Comparison of ENCODE assay signal across 9 mouse cellular contexts in the genomic region with DNA sequence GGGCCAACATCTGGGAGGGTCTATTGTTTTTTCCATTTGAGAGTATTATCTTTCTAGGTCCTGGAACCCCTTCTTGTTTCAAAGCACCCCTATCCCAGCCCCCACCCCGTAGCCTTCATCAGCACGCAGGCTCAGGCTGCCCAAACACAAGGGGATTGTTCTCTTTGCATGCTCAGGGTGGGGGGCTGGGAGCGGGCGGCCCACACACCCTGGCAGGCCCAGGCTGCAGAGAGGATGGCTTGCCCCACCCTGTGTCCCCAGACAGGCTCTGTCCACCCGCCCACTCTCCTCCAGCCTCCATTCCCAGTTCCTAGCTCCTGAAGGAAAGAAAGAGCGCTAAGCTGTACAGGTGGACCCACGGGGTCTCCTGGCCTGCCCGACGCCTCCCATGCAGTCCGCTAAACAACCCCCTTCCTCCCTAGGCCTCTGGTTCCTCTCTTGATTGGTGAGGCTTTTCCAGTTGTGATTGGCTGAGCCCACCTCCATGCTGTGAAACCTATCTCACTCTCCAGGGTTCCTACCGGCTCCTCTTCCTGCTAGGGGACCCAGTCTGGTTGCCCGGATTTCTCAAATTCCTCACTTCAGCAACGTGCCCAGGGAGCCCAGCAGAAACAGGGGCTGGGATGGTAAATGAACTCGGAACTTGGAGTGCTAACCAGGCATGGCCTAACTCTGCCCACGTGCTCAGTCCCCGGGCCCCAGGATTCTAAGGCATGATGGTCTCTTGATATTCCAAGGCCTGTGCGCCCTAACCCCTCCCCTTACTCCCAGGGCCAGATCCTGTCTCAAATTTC. TPM values are rescaled to one million over a fixed set of nuclear protein-coding genes. Genes with fewer than 3 reads are reported as not detected.
DNase-seq lines count a peak whose midpoint lies in the region; ATAC-seq and TF ChIP-seq lines count a peak whose summit lies in the region.
"Had no signal": no experiment of that assay in that cellular context is flagged by ENCODE, and none has a peak within 500 bp of the region (broad histone marks: within the 10 kb centered on the region; RNA-seq: fewer than 3 reads in every experiment).

No protein-coding gene starts in this region.

- H3K79me2 ChIP-seq in C2C12 (ENCODE audit: control insufficient read depth, insufficient read depth) = peaks cover 63% of the 10 kb centered on the region

- peak overlapping the region; percentile 63 for H3K4me3 ChIP-seq in C2C12 (ENCODE audit: insufficient read depth, poor library complexity, severe bottlenecking)
- H3K4me3 ChIP-seq in embryonic facial prominence, embryonic 13.5 days = peak overlapping the region; percentile 69
- H3K4me3 ChIP-seq in limb, embryonic 10.5 days = peak overlapping the region; percentile 90
- H3K4me3 ChIP-seq in olfactory bulb, adult 2 months (ENCODE audit: insufficient read depth, low read depth, low read length) = peak overlapping the region; percentile 57

- H3K9ac ChIP-seq in embryonic facial prominence, embryonic 13.5 days = peak overlapping the region; percentile 85

- ATAC-seq in embryonic facial prominence, embryonic 13.5 days (ENCODE audit: insufficient number of reproducible peaks, insufficient read depth, low FRiP score, low TSS enrichment, low read depth) = 0 out of 2 replicates have a peak, but pooled peaks have one; percentile 38

- peak; percentile 95 for DNase-seq in heart, adult 11 months
- no peak for DNase-seq in heart, adult 9 months (ENCODE audit: low spot score in 2 of 2)
- peak; percentile 72 for DNase-seq in limb, embryonic 10.5 days (ENCODE audit: low spot score)
- no peak for DNase-seq in urinary bladder, postnatal 10 days (ENCODE audit: low spot score)
- no peak for DNase-seq in B cell, adult 2 months

- H3ac ChIP-seq in C2C12 (ENCODE audit: control insufficient read depth, insufficient read length, low read depth) = peak overlapping the region; percentile 85

- peak overlapping the region; percentile 97 for H3K4me2 ChIP-seq in embryonic facial prominence, embryonic 13.5 days

- no peaks in the 10 kb centered on the region for H3K27me3 ChIP-seq in C2C12 (ENCODE audit: control insufficient read depth, insufficient read depth, insufficient read length)
- H3K27me3 ChIP-seq in embryonic facial prominence, embryonic 13.5 days = no peaks in the 10 kb centered on the region
- no peaks in the 10 kb centered on the region for H3K27me3 ChIP-seq in limb, embryonic 10.5 days (ENCODE audit: low read depth, poor library complexity, severe bottlenecking)

- H3K27ac ChIP-seq in embryonic facial prominence, embryonic 13.5 days = peak overlapping the region; percentile 92
- H3K27ac ChIP-seq in limb, embryonic 10.5 days = peak overlapping the region; percentile 94
- H3K27ac ChIP-seq in olfactory bulb, adult 2 months (ENCODE audit: insufficient read depth, low read depth, low read length) = no peak overlapping the region; the same call in 1 of the 2 replicates

- H3K36me3 ChIP-seq in C2C12 (ENCODE audit: control insufficient read depth, insufficient read depth) = peaks cover 20% of the 10 kb centered on the region
- H3K36me3 ChIP-seq in embryonic facial prominence, embryonic 13.5 days = peaks cover 20% of the 10 kb centered on the region
- H3K36me3 ChIP-seq in limb, embryonic 10.5 days = peaks cover 43% of the 10 kb centered on the region
- H3K36me3 ChIP-seq: G1E had no signal

- no peak for TF ChIP-seq POLR2A in olfactory bulb, adult 2 months (IDR thresholded peaks at IDR 0.05; ENCODE audit: insufficient read depth, low read depth, low read length)

- peaks cover 88% of the 10 kb centered on the region for H3K4me1 ChIP-seq in embryonic facial prominence, embryonic 13.5 days
- peaks cover 93% of the 10 kb centered on the region for H3K4me1 ChIP-seq in limb, embryonic 10.5 days
- peaks cover 40% of the 10 kb centered on the region for H3K4me1 ChIP-seq in olfactory bulb, adult 2 months (ENCODE audit: control insufficient read depth, insufficient read depth, low read length)

- 1% methylated on average over 17 of the region's 17 CpGs for WGBS in embryonic facial prominence, embryonic 13.5 days
- WGBS in limb, embryonic 10.5 days = under 1% methylated on average over 17 of the region's 17 CpGs
- 34% methylated on average over 17 of the region's 17 CpGs for WGBS in olfactory bulb, adult 2 months

- no peak for TF ChIP-seq CTCF in C2C12 (IDR thresholded peaks at IDR 0.05; ENCODE audit: control insufficient read depth, insufficient read depth, insufficient read length)
- TF ChIP-seq CTCF in olfactory bulb, adult 2 months (IDR thresholded peaks at IDR 0.05; ENCODE audit: insufficient read depth, low read depth, low read length) = no peak

- peaks cover 58% of the 10 kb centered on the region for H3K79me3 ChIP-seq in C2C12 (ENCODE audit: low read depth)

- no peaks in the 10 kb centered on the region for H3K9me3 ChIP-seq in embryonic facial prominence, embryonic 13.5 days
- H3K9me3 ChIP-seq in limb, embryonic 10.5 days (replicated peaks) = no peaks in the 10 kb centered on the region
- H3K9me3 ChIP-seq: G1E had no signal

TF ChIP-seq in C2C12, 6 proteins besides CTCF, POLR2A, EP300 and RAD21:
- TF ChIP-seq USF1 (IDR thresholded peaks at IDR 0.05; ENCODE audit: low read depth) (peak; percentile 61), CEBPB (IDR thresholded peaks at IDR 0.05; ENCODE audit: low read depth) (no peak), MAX (IDR thresholded peaks at IDR 0.05) (peak; percentile 69)

RNA-seq across cellular contexts. Expression of gene Pcbp4, which starts 2.0 kb away (rescaled TPM):
- 294 TPM for polyA plus RNA-seq in C2C12 (2012; fragmentation: generic; extraction: Trizol)
- polyA plus RNA-seq in embryonic facial prominence, embryonic 13.5 days (2015; fragmentation: Nextera tagmentation; extraction: Ambion mirVana) = 128 and 133 TPM in 2 replicates
- polyA plus RNA-seq in limb, embryonic 10.5 days (2016; fragmentation: Nextera tagmentation; extraction: Ambion mirVana) = 275 and 316 TPM in 2 replicates
- not detected in 2 replicates for polyA plus RNA-seq in olfactory bulb, adult 2 months (2012; ENCODE audit: insufficient read depth, insufficient read length, low replicate concordance, missing spikeins)

RNA-seq across cellular contexts. Expression of gene Abhd14a, which starts 7.6 kb away (rescaled TPM):
- 18.4 TPM for polyA plus RNA-seq in C2C12 (2012; fragmentation: generic; extraction: Trizol)
- 74.4 and 75.2 TPM in 2 replicates for polyA plus RNA-seq in embryonic facial prominence, embryonic 13.5 days (2015; fragmentation: Nextera tagmentation; extraction: Ambion mirVana)
- 45.0 and 46.9 TPM in 2 replicates for polyA plus RNA-seq in limb, embryonic 10.5 days (2016; fragmentation: Nextera tagmentation; extraction: Ambion mirVana)
- not detected in 2 replicates for polyA plus RNA-seq in olfactory bulb, adult 2 months (2012; ENCODE audit: insufficient read depth, insufficient read length, low replicate concordance, missing spikeins)

RNA-seq across cellular contexts. Expression of gene Abhd14b, which starts 7.8 kb away (rescaled TPM):
- polyA plus RNA-seq in C2C12 (2012; fragmentation: generic; extraction: Trizol) = 6.1 TPM
- polyA plus RNA-seq in embryonic facial prominence, embryonic 13.5 days (2015; fragmentation: Nextera tagmentation; extraction: Ambion mirVana) = 21.4 and 23.4 TPM in 2 replicates
- 5.9 and 7.6 TPM in 2 replicates for polyA plus RNA-seq in limb, embryonic 10.5 days (2016; fragmentation: Nextera tagmentation; extraction: Ambion mirVana)
- not detected in 2 replicates for polyA plus RNA-seq in olfactory bulb, adult 2 months (2012; ENCODE audit: insufficient read depth, insufficient read length, low replicate concordance, missing spikeins)

RNA-seq across cellular contexts. Expression of gene Gpr62, which starts 10.7 kb away (rescaled TPM):
- 0.29 TPM for polyA plus RNA-seq in C2C12 (2012; fragmentation: generic; extraction: Trizol)
- 0.53 TPM in 1 of 2 replicates, not detected in the other for polyA plus RNA-seq in embryonic facial prominence, embryonic 13.5 days (2015; fragmentation: Nextera tagmentation; extraction: Ambion mirVana)
- polyA plus RNA-seq in limb, embryonic 10.5 days (2016; fragmentation: Nextera tagmentation; extraction: Ambion mirVana) = 0.16 and 0.59 TPM in 2 replicates
- polyA plus RNA-seq in olfactory bulb, adult 2 months (2012; ENCODE audit: insufficient read depth, insufficient read length, low replicate concordance, missing spikeins) = not detected in 2 replicates
- polyA plus RNA-seq: G1E had no signal

RNA-seq across cellular contexts. Expression of gene Acy1, which starts 17.0 kb away (rescaled TPM):
- 21.4 TPM for polyA plus RNA-seq in C2C12 (2012; fragmentation: generic; extraction: Trizol)
- polyA plus RNA-seq in embryonic facial prominence, embryonic 13.5 days (2015; fragmentation: Nextera tagmentation; extraction: Ambion mirVana) = 51.8 and 55.0 TPM in 2 replicates
- 49.4 and 52.8 TPM in 2 replicates for polyA plus RNA-seq in limb, embryonic 10.5 days (2016; fragmentation: Nextera tagmentation; extraction: Ambion mirVana)
- not detected in 2 replicates for polyA plus RNA-seq in olfactory bulb, adult 2 months (2012; ENCODE audit: insufficient read depth, insufficient read length, low replicate concordance, missing spikeins)

Comparison
In these comparisons a context has a peak if more than half of its experiments do, and no peak if none do; other contexts are left out.
1. DNase-seq: peak in heart, adult 11 months (single experiment) and limb, embryonic 10.5 days (single experiment); none in heart, adult 9 months (0 of 2), urinary bladder, postnatal 10 days (single experiment) and B cell, adult 2 months (0 of 2).
2. RNA of gene Pcbp4, which starts 2.0 kb away (polyA plus RNA-seq): 294 TPM in C2C12 (single experiment), 275 to 316 TPM in limb, embryonic 10.5 days and 128 to 133 TPM in embryonic facial prominence, embryonic 13.5 days; not detected in olfactory bulb, adult 2 months; every median in the first group is over 100 times any median in the second.
3. RNA of gene Abhd14a, which starts 7.6 kb away (polyA plus RNA-seq): 74.4 to 75.2 TPM in embryonic facial prominence, embryonic 13.5 days, 45.0 to 46.9 TPM in limb, embryonic 10.5 days and 18.4 TPM in C2C12 (single experiment); not detected in olfactory bulb, adult 2 months; every median in the first group is over 10 times any median in the second.
4. Peak in every context shown above with its lines, with median percentiles within 50 percentile points of each other: H3K4me3 ChIP-seq.